20 mouse cellular contexts compared by ENCODE assay signal in genomic region chr7:82004228-82004627, GRCm38 (mm10). TPM values are rescaled to one million over a fixed set of nuclear protein-coding genes. Genes with fewer than 3 reads are reported as not detected.
DNase-seq lines count a peak whose midpoint lies in the region; ATAC-seq and TF ChIP-seq lines count a peak whose summit lies in the region.
"Had no signal": no experiment of that assay in that cellular context is flagged by ENCODE, and none has a peak within 500 bp of the region (broad histone marks: within the 10 kb centered on the region; RNA-seq: fewer than 3 reads in every experiment).

No protein-coding gene starts in this region.

- DNase-seq in heart, adult 11 months = peak; percentile 69
- no peak for DNase-seq in CH12.LX (ENCODE audit: extremely low read depth)
- no peak for DNase-seq in lung, adult 2 months
- DNase-seq: adrenal gland, adult 2 months; adrenal gland, adult 8-10 months; adrenal gland, postnatal 10 days; adrenal gland, postnatal 14 days; adrenal gland, postnatal 25 days; adrenal gland, postnatal 36 days; B cell, adult 2 months; cerebellum, adult 11 months; cerebellum, adult 11-12 months; cerebellum, adult 18-20 months; cerebellum, adult 2 months had no signal

- in situ Hi-C loops in CH12.LX (cut with MboI; ENCODE audit: low pct_ligation_motif_present, low pct_unique_long_range_greater_than_20kb, low sequenced_read_pairs) = no loop called here

- peaks cover 15% of the 10 kb centered on the region for H3K27me3 ChIP-seq in heart, embryonic 12.5 days (replicated peaks)
- H3K27me3 ChIP-seq in CH12.LX (replicated peaks) = peaks cover 4% of the 10 kb centered on the region

- no peak overlapping the region for H3K9ac ChIP-seq in heart, embryonic 12.5 days
- H3K9ac ChIP-seq in CH12.LX (ENCODE audit: insufficient read depth, low read depth) = no peak overlapping the region

- no peak overlapping the region for H3K27ac ChIP-seq in heart, embryonic 12.5 days (ENCODE audit: poor library complexity, severe bottlenecking)
- H3K27ac ChIP-seq in CH12.LX (ENCODE audit: insufficient read depth, low read depth) = no peak overlapping the region

- H3K79me2 ChIP-seq in CH12.LX (replicated peaks; ENCODE audit: control insufficient read depth, extremely low read depth, insufficient read depth, poor library complexity, severe bottlenecking) = no peaks in the 10 kb centered on the region

- no peak overlapping the region for H3K4me2 ChIP-seq in heart, embryonic 12.5 days
- H3K4me2 ChIP-seq in CH12.LX (ENCODE audit: insufficient read depth, low read depth, poor library complexity, severe bottlenecking) = no peak overlapping the region

- no peaks in the 10 kb centered on the region for H3K4me1 ChIP-seq in heart, embryonic 12.5 days (replicated peaks)
- peaks cover 3 to 16% of the 10 kb centered on the region in 2 experiments; a peak in 3 of 4 replicates for H3K4me1 ChIP-seq in CH12.LX (ENCODE audit: control insufficient read depth in 1 of 2, insufficient read depth in 2 of 2)
- no peaks in the 10 kb centered on the region for H3K4me1 ChIP-seq in lung, adult 2 months (ENCODE audit: control insufficient read depth, insufficient read depth, low read length)

- WGBS in heart, embryonic 12.5 days = 65% methylated on average over 2 of the region's 2 CpGs
- WGBS in lung, adult 2 months = 64% methylated on average over 2 of the region's 2 CpGs

- no peak for TF ChIP-seq POLR2A in CH12.LX (IDR thresholded peaks at IDR 0.05; ENCODE audit: low read depth, low read length)
- no peak for TF ChIP-seq POLR2A in lung, adult 2 months (IDR thresholded peaks at IDR 0.05; ENCODE audit: borderline replicate concordance, extremely low read depth, low read depth, low read length)

- dilution Hi-C loops in CH12.LX (cut with MboI; ENCODE audit: extremely low pct_ligation_motif_present, extremely low pct_unique_long_range_greater_than_20kb, low sequenced_read_pairs) = no loop called here

- no peaks in the 10 kb centered on the region for H3K9me3 ChIP-seq in heart, embryonic 12.5 days (replicated peaks)
- H3K9me3 ChIP-seq in CH12.LX (replicated peaks; ENCODE audit: low read length) = no peaks in the 10 kb centered on the region
- H3K9me3 ChIP-seq: G1E had no signal

- TF ChIP-seq RAD21 in CH12.LX (IDR thresholded peaks at IDR 0.05; ENCODE audit: low read depth, low read length) = no peak

- no peak for ATAC-seq in heart, embryonic 12.5 days (ENCODE audit: insufficient number of reproducible peaks, low FRiP score)
- ATAC-seq: activated CD4-positive, CD25-positive, alpha-beta regulatory T cell, adult 4 months; CD4-positive, CD25-positive, alpha-beta regulatory T cell, adult 4 months; Patski had no signal

- TF ChIP-seq EP300 in CH12.LX (IDR thresholded peaks at IDR 0.05; ENCODE audit: low read length) = no peak

- no peak overlapping the region for H3K4me3 ChIP-seq in heart, embryonic 12.5 days
- no peak overlapping the region for H3K4me3 ChIP-seq in CH12.LX (replicated peaks in 1 of 3; ENCODE audit: low read depth in 2 of 3, low read length in 2 of 3, poor library complexity in 1 of 3)
- H3K4me3 ChIP-seq in lung, adult 2 months (replicated peaks; ENCODE audit: extremely low read depth, low read depth, low read length) = no peak overlapping the region

- no peaks in the 10 kb centered on the region for H3K36me3 ChIP-seq in heart, embryonic 12.5 days
- H3K36me3 ChIP-seq in CH12.LX (replicated peaks in 1 of 2; ENCODE audit: control insufficient read depth in 1 of 2, insufficient read depth in 1 of 2, low read length in 1 of 2) = no peaks in the 10 kb centered on the region
- H3K36me3 ChIP-seq: G1E had no signal

- no peak for TF ChIP-seq CTCF in CH12.LX (conservative IDR thresholded peaks at IDR 0.05 in 1 of 2, IDR thresholded peaks at IDR 0.05 in 1 of 2; ENCODE audit: low read depth in 2 of 2, low read length in 2 of 2)
- TF ChIP-seq CTCF in lung, adult 2 months (IDR thresholded peaks at IDR 0.05; ENCODE audit: insufficient read depth, low read length) = no peak

TF ChIP-seq in CH12.LX, 34 proteins besides CTCF, POLR2A, EP300 and RAD21:
- TF ChIP-seq JUN (IDR thresholded peaks at IDR 0.05; ENCODE audit: insufficient read depth, low read depth, low read length) (no peak), RCOR1 (conservative IDR thresholded peaks at IDR 0.05; ENCODE audit: low read depth, low read length) (no peak), BHLHE40 (IDR thresholded peaks at IDR 0.05; ENCODE audit: low read depth, low read length) (peak; percentile 59; the same call in 1 of the 2 replicates), POLR2AphosphoS2 (IDR thresholded peaks at IDR 0.05; ENCODE audit: low read depth, low read length) (no peak), ZC3H11A (IDR thresholded peaks at IDR 0.05; ENCODE audit: low read depth, low read length) (no peak), KAT2A (IDR thresholded peaks at IDR 0.05; ENCODE audit: insufficient replicate concordance, low read length) (no peak), MEF2A (IDR thresholded peaks at IDR 0.05; ENCODE audit: borderline replicate concordance, low read depth, low read length) (no peak), TBP (conservative IDR thresholded peaks at IDR 0.05; ENCODE audit: low read depth, low read length) (no peak), SIN3A (IDR thresholded peaks at IDR 0.05; ENCODE audit: low read length) (no peak), MAFK (IDR thresholded peaks at IDR 0.05; ENCODE audit: insufficient replicate concordance, low read length) (no peak), CHD1 (IDR thresholded peaks at IDR 0.05; ENCODE audit: low read depth, low read length) (no peak), ELF1 (IDR thresholded peaks at IDR 0.05; ENCODE audit: low read depth, low read length) (no peak), ETS1 (conservative IDR thresholded peaks at IDR 0.05; ENCODE audit: low read depth, low read length) (peak; percentile 52), MYC (IDR thresholded peaks at IDR 0.05; ENCODE audit: low read depth, low read length) (no peak), IRF4 (IDR thresholded peaks at IDR 0.05; ENCODE audit: low read depth, low read length) (no peak)

RNA-seq across cellular contexts. Expression of gene Bnc1, which starts 12.1 kb away (rescaled TPM):
- 8.6 and 9.6 TPM in 2 replicates for polyA plus RNA-seq in heart, embryonic 12.5 days (2016; fragmentation: Nextera tagmentation; extraction: Ambion mirVana)
- total RNA-seq in CH12.LX (2012; rRNA removed) (not detected in 2 replicates), CH12.LX (2014; rRNA removed) (not detected in 2 replicates)
- polyA plus RNA-seq in CH12.LX (2012; ENCODE audit: insufficient read length, low read depth) = not detected in 2 replicates
- polyA plus RNA-seq in lung, adult 2 months (2012; rRNA removed) = 1.8 and 2.0 TPM in 2 replicates
- total RNA-seq: MEL had no signal
- polyA plus RNA-seq: activated CD4-positive, CD25-positive, alpha-beta regulatory T cell, adult 4 months; CD4-positive, CD25-positive, alpha-beta regulatory T cell, adult 4 months; cerebellum, adult 2 months; G1E had no signal
